In genomic region chr17:46483561-46484001, GRCm38 (mm10) we compare ENCODE assay signal across 8 mouse cellular contexts. TPM values are rescaled to one million over a fixed set of nuclear protein-coding genes. Genes with fewer than 3 reads are reported as not detected.
DNase-seq lines count a peak whose midpoint lies in the region; ATAC-seq and TF ChIP-seq lines count a peak whose summit lies in the region.

No protein-coding gene starts in this region.

- no peak for TF ChIP-seq CTCF in spleen, adult 2 months (IDR thresholded peaks at IDR 0.05; ENCODE audit: extremely low read depth, insufficient read depth, insufficient read length, insufficient replicate concordance)
- TF ChIP-seq CTCF in liver, postnatal 0 days (IDR thresholded peaks at IDR 0.05; ENCODE audit: low read depth) = no peak

- no peak for DNase-seq in spleen, adult 2 months (ENCODE audit: low read depth in 1 of 2, low spot score in 2 of 2)
- DNase-seq in spleen, postnatal 36 days (ENCODE audit: low spot score in 2 of 2) = no peak
- DNase-seq in cerebellum, postnatal 14 days = peak; percentile 77 to 78
- peak; percentile 58 to 72 for DNase-seq in kidney, postnatal 4 days
- DNase-seq in liver, postnatal 0 days = no peak
- peak; percentile 75 to 80 for DNase-seq in right cerebral cortex, postnatal 10 days (ENCODE audit: low spot score in 2 of 2)

- H3K36me3 ChIP-seq in spleen, adult 2 months (ENCODE audit: control insufficient read depth, insufficient read depth, low read length) = no peaks in the 10 kb centered on the region
- no peaks in the 10 kb centered on the region for H3K36me3 ChIP-seq in heart, embryonic 15.5 days
- no peaks in the 10 kb centered on the region for H3K36me3 ChIP-seq in liver, postnatal 0 days (replicated peaks; ENCODE audit: insufficient read depth, low read length)

- H3K9ac ChIP-seq in heart, embryonic 15.5 days = 0 out of 2 replicates have a peak overlapping the region, but pooled peaks have one; percentile 17
- no peak overlapping the region for H3K9ac ChIP-seq in liver, postnatal 0 days (replicated peaks)

- peak overlapping the region; percentile 82 for H3K4me2 ChIP-seq in heart, embryonic 15.5 days
- peak overlapping the region; percentile 67 for H3K4me2 ChIP-seq in liver, postnatal 0 days (ENCODE audit: low read depth, low read length)

- TF ChIP-seq EP300 in liver, postnatal 0 days (IDR thresholded peaks at IDR 0.05; ENCODE audit: low read depth) = no peak

- TF ChIP-seq POLR2A in spleen, adult 2 months (IDR thresholded peaks at IDR 0.05; ENCODE audit: low read depth, low read length) = no peak

- no peak overlapping the region for H3K27ac ChIP-seq in spleen, adult 2 months (ENCODE audit: insufficient read depth, low read length)
- H3K27ac ChIP-seq in heart, embryonic 15.5 days = no peak overlapping the region
- no peak overlapping the region for H3K27ac ChIP-seq in liver, postnatal 0 days (ENCODE audit: low read depth)

- ATAC-seq in heart, embryonic 15.5 days (replicated peaks; ENCODE audit: insufficient number of reproducible peaks, insufficient read depth, low FRiP score, low read depth) = no peak
- ATAC-seq in liver, postnatal 0 days = peak; percentile 74
- no peak for ATAC-seq in monocyte, adult 5-6 weeks (replicated peaks; ENCODE audit: insufficient number of reproducible peaks, low FRiP score, low TSS enrichment, poor library complexity, severe bottlenecking)

- WGBS in spleen, adult 2 months = 3% methylated on average over 16 of the region's 16 CpGs
- 1% methylated on average over 16 of the region's 16 CpGs for WGBS in heart, embryonic 15.5 days
- 3% methylated on average over 16 of the region's 16 CpGs for WGBS in liver, postnatal 0 days (ENCODE audit: insufficient replicate concordance)

- H3K9me3 ChIP-seq in heart, embryonic 15.5 days (replicated peaks) = no peaks in the 10 kb centered on the region
- no peaks in the 10 kb centered on the region for H3K9me3 ChIP-seq in liver, postnatal 0 days (ENCODE audit: low read length)

- H3K27me3 ChIP-seq in spleen, adult 2 months (ENCODE audit: control insufficient read depth, insufficient read depth, low read length) = peaks cover 11% of the 10 kb centered on the region
- H3K27me3 ChIP-seq in heart, embryonic 15.5 days = peaks cover 72% of the 10 kb centered on the region
- peaks cover 57% of the 10 kb centered on the region for H3K27me3 ChIP-seq in liver, postnatal 0 days (ENCODE audit: insufficient read depth, low read length)

- H3K4me3 ChIP-seq in spleen, adult 2 months (ENCODE audit: extremely low read depth, insufficient read depth, insufficient read length) = peak overlapping the region; percentile 51
- peak overlapping the region; percentile 48 for H3K4me3 ChIP-seq in heart, embryonic 15.5 days
- H3K4me3 ChIP-seq in liver, postnatal 0 days (ENCODE audit: low read depth, low read length) = peak overlapping the region; percentile 23

- peaks cover 5% of the 10 kb centered on the region for H3K4me1 ChIP-seq in spleen, adult 2 months (ENCODE audit: control insufficient read depth, insufficient read depth, insufficient read length)
- peaks cover 14% of the 10 kb centered on the region for H3K4me1 ChIP-seq in heart, embryonic 15.5 days (replicated peaks)
- H3K4me1 ChIP-seq in liver, postnatal 0 days (ENCODE audit: insufficient read depth) = peaks cover 8% of the 10 kb centered on the region

RNA-seq across cellular contexts. Expression of gene Ttbk1, which starts 3.9 kb away (rescaled TPM):
- 0.82 and 0.89 TPM in 2 replicates for polyA plus RNA-seq in spleen, adult 2 months (2012; rRNA removed)
- 0.05 and 0.29 TPM in 2 replicates for polyA plus RNA-seq in heart, embryonic 15.5 days (2015; fragmentation: Nextera tagmentation; extraction: Ambion mirVana)
- polyA plus RNA-seq in liver, postnatal 0 days (2015; fragmentation: Nextera tagmentation; extraction: Ambion mirVana) = not detected in 2 replicates
- under 0.01 to 0.58 TPM (median 0.48 TPM) in 3 replicates for total RNA-seq in monocyte, adult 5-6 weeks (2017)

RNA-seq across cellular contexts. Expression of gene Dnph1, which starts 12.9 kb away (rescaled TPM):
- 2.3 and 3.6 TPM in 2 replicates for polyA plus RNA-seq in spleen, adult 2 months (2012; rRNA removed)
- 23.1 and 27.6 TPM in 2 replicates for polyA plus RNA-seq in heart, embryonic 15.5 days (2015; fragmentation: Nextera tagmentation; extraction: Ambion mirVana)
- 7.4 and 8.6 TPM in 2 replicates for polyA plus RNA-seq in liver, postnatal 0 days (2015; fragmentation: Nextera tagmentation; extraction: Ambion mirVana)
- not detected in 3 replicates for total RNA-seq in monocyte, adult 5-6 weeks (2017)

RNA-seq across cellular contexts. Expression of gene Slc22a7, which starts 45.3 kb away (rescaled TPM):
- polyA plus RNA-seq in spleen, adult 2 months (2012; rRNA removed) = 0.07 TPM in 1 of 2 replicates, not detected in the other
- polyA plus RNA-seq in heart, embryonic 15.5 days (2015; fragmentation: Nextera tagmentation; extraction: Ambion mirVana) = 0.25 and 0.74 TPM in 2 replicates
- 0.18 and 0.34 TPM in 2 replicates for polyA plus RNA-seq in liver, postnatal 0 days (2015; fragmentation: Nextera tagmentation; extraction: Ambion mirVana)
- not detected in 3 replicates for total RNA-seq in monocyte, adult 5-6 weeks (2017)

RNA-seq across cellular contexts. Expression of gene Crip3, which starts 54.9 kb away (rescaled TPM):
- polyA plus RNA-seq in spleen, adult 2 months (2012; rRNA removed) = 8.9 and 10.0 TPM in 2 replicates
- 3.5 and 28.8 TPM in 2 replicates for polyA plus RNA-seq in heart, embryonic 15.5 days (2015; fragmentation: Nextera tagmentation; extraction: Ambion mirVana)
- not detected in 2 replicates for polyA plus RNA-seq in liver, postnatal 0 days (2015; fragmentation: Nextera tagmentation; extraction: Ambion mirVana)
- not detected in 3 replicates for total RNA-seq in monocyte, adult 5-6 weeks (2017)

Comparison
In these comparisons a context has a peak if more than half of its experiments do, and no peak if none do; other contexts are left out.
1. DNase-seq: peak in cerebellum, postnatal 14 days (2 of 2), kidney, postnatal 4 days (2 of 2) and right cerebral cortex, postnatal 10 days (2 of 2); none in spleen, adult 2 months (0 of 2), spleen, postnatal 36 days (0 of 2) and liver, postnatal 0 days (single experiment).
2. Peak in every context shown above with its lines, with median percentiles within 50 percentile points of each other: H3K4me3 ChIP-seq.